Mouse (Mus musculus): ENCODE measurements around the gene Taf1.

DNA sequence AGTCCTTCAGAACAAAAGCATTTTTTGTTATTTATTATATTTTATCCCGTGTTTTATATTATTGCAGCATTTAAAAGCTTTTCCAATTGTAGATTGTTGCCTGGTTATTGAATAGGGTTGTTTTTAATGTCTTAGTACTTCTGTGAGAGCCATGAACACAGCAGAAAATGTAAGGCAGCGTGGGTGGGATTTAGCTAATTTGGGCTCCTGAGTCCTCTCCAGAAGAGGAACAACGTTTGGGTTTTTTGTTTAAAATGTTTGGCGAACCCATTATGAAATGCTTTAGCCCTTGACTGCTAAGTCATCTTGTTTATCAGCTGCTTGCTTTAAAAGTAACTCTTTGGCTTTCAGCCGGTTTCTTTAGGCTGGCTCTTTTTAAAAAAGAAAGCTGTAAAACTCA lies 109.6 kb downstream of the Taf1 start:
- no peak for TF ChIP-seq ZC3H11A (IDR thresholded peaks at IDR 0.05; ENCODE audit: borderline replicate concordance, low read depth, low read length)
- no peak for TF ChIP-seq ZNF384 (IDR thresholded peaks at IDR 0.05; ENCODE audit: low read depth, low read length)
- TF ChIP-seq CHD2 (IDR thresholded peaks at IDR 0.05; ENCODE audit: low read depth, low read length) = no peak

All from ES-E14 (cell line).